Mouse (Mus musculus): Measurements from ENCODE around the gene Gpt2.

Gpt2 gene

DNA sequence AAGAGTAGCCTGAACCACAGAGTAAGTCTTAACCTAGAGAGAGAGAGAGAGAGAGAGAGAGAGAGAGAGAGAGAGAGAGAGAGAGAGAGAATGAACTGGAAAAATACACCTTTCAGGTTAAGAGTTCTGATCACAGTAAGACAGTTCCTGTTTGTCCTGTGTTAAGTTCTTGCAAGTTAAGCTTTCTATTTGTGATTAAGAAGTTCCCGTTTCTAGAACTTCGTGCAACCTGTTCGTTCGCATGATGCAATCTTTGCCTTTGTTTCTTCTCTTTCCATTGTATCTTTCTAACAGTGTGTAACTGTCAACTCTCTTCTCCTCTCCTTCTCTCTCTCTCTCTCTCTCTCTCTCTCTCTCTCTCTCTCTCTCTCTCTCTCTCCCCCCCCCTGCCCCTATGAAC is 78.1 kb downstream of the Gpt2 start:
- TF ChIP-seq GATA4 (IDR thresholded peaks at IDR 0.05; ENCODE audit: insufficient replicate concordance, low read length): no peak

- TF ChIP-seq GATA4 (IDR thresholded peaks at IDR 0.05; ENCODE audit: insufficient replicate concordance, low read length): no peak
Observed at GRCm38 (mm10) chr8:85573972-85574496, 81.7 kb downstream of the Gpt2 start.
